Mouse (Mus musculus) midbrain, embryonic 12.5 days (tissue): ENCODE data around the gene Rragd. TPM values are rescaled to one million over a fixed set of nuclear protein-coding genes. Genes with fewer than 3 reads are reported as not detected.
"Not testable (repeated sequence)": the region's sequence is repeated elsewhere in the genome, so short reads cannot be mapped to it uniquely, and the experiment has no call there.

Experiments used
- ATAC-seq: fragments of 200-750 bp; cut with Nextera tagmentation; 2 replicates; pipeline ENCODE4 v1.8.0; 2017; ENCODE audit warnings: low read depth, moderate TSS enrichment, moderate library complexity; ENCODE audit not compliant: low FRiP score
- H3K27ac ChIP-seq: fragments of 300-500 bp; sonication (generic); replicated peaks from 2 replicates; pipeline ENCODE4 v1.5.1; 2016; ENCODE audit warnings: mild to moderate bottlenecking
- H3K27me3 ChIP-seq: fragments of 300-500 bp; sonication (generic); 2 replicates; pipeline ENCODE4 v1.6.1; 2016; ENCODE audit warnings: mild to moderate bottlenecking
- H3K36me3 ChIP-seq: fragments of 300-500 bp; sonication (generic); 2 replicates; pipeline ENCODE4 v1.6.1; 2016
- H3K4me1 ChIP-seq: fragments of 300-500 bp; sonication (generic); 2 replicates; pipeline ENCODE4 v1.6.1; 2016
- H3K4me2 ChIP-seq: fragments of 300-500 bp; sonication (generic); replicated peaks from 2 replicates; pipeline ENCODE4 v1.6.1; 2016; ENCODE audit warnings: mild to moderate bottlenecking, moderate library complexity
- H3K4me3 ChIP-seq: fragments of 300-500 bp; sonication (generic); 2 replicates; pipeline ENCODE4 v1.5.1; 2016; ENCODE audit warnings: mild to moderate bottlenecking
- H3K9ac ChIP-seq: fragments of 300-500 bp; sonication (generic); replicated peaks from 2 replicates; pipeline ENCODE4 v1.6.1; 2016; ENCODE audit warnings: mild to moderate bottlenecking, moderate library complexity
- H3K9me3 ChIP-seq: fragments of 300-500 bp; sonication (generic); 2 replicates; pipeline ENCODE4 v1.6.1; 2016; ENCODE audit warnings: mild to moderate bottlenecking
- WGBS: fragments of 180-500 bp; shearing (Covaris S2); methylation state at CpG from one replicate; pipeline ENCODE4 v1.1.7; 2016; 5-methylcytosine and 5-hydroxymethylcytosine counted together
- polyA plus RNA-seq: library from polyadenylated mRNA; unstranded; fragments of >200 nt; fragmentation: Nextera tagmentation; extraction: Ambion mirVana; gene quantifications from 2 replicates; pipeline ENCODE4 v1.2.1, GENCODE M21; 2016

The Rragd gene
- polyA plus RNA-seq, 1 experiment from 2014 or later = 38.3 TPM

DNA sequence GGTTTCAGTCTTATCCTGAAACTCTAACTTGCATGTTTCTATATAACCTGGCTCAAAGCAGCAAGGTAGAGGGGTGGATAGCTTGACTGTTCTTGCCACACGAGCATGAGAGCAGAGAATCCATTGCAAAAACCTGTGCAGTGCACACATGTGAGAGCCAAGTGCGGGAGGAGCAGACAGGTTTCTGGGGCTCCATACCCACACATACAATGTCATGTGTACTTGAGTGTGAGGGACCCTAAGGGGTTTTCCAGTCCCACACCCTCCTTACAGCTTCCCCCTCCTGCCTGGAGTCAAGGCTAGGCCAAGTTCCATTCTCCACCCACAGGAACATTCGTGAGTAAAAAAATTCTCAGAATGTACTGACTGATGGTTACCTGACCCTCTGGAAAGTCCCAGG lies 21.4 kb upstream of the Rragd start:
- 87% methylated on average over 3 of the region's 3 CpGs for WGBS
- Histone ChIP-seq H3K4me2 (no peak overlapping the region), H3K4me3 (no peak overlapping the region), H3K36me3 (no peaks in the 10 kb centered on the region), H3K9ac (no peak overlapping the region), H3K9me3 (no peaks in the 10 kb centered on the region), H3K27ac (no peak overlapping the region), H3K27me3 (no peaks in the 10 kb centered on the region), H3K4me1 (no peaks in the 10 kb centered on the region)
- ATAC-seq = no peak

DNA sequence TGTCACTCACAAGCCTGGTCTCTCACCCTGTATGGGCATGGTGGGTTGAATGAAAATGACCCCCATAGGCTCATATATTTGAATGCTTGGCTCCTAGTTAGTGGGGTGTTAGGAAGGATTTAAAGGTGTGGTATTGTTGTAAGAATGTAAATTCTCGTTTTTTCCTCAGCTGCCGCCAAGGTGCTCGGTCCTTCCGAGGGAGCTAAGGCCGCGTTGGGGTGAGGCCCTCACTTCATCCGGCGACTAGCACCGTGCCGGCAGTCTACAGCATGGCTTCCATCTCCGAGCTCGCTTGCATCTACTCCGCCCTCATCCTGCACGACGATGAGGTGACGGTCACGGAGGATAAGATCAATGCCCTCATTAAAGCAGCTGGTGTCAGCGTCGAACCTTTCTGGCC lies 18.2 kb upstream of the Rragd start:
- not testable (repeated sequence) for ATAC-seq, H3K36me3 ChIP-seq, H3K4me3 ChIP-seq, H3K9ac ChIP-seq, H3K9me3 ChIP-seq, H3K27ac ChIP-seq, H3K27me3 ChIP-seq, H3K4me2 ChIP-seq, H3K4me1 ChIP-seq
- 88% methylated on average over 19 of the region's 19 CpGs for WGBS

DNA sequence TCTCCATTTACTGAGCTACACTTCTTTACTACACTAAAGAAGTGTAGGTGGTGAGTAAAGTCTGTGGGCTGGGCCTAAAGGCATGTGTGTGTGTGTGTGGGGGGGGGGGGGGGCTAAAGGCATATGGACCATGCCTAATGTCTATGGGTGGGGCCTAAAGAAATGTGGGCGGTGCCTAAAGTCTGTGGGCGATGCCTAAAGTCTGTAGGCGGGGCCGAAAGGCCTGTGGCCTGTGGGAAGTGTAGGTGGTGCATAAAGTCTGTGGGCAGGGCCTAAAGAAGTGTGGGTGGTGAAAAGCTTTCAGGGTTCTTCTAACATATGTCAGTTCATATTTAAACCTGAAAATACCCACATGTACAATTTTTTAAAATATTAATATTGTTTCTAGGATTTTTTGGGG lies 5.5 kb upstream of the Rragd start:
- Histone ChIP-seq H3K9ac (no peak overlapping the region), H3K4me1 (peaks cover 4% of the 10 kb centered on the region; the same call in 1 of the 2 replicates), H3K4me2 (no peak overlapping the region), H3K9me3 (peaks cover 10% of the 10 kb centered on the region), H3K36me3 (no peaks in the 10 kb centered on the region), H3K4me3 (no peak overlapping the region), H3K27ac (no peak overlapping the region), H3K27me3 (peaks cover 12% of the 10 kb centered on the region; the same call in 1 of the 2 replicates)
- ATAC-seq = no peak
- 92% methylated on average over 4 of the region's 4 CpGs for WGBS

DNA sequence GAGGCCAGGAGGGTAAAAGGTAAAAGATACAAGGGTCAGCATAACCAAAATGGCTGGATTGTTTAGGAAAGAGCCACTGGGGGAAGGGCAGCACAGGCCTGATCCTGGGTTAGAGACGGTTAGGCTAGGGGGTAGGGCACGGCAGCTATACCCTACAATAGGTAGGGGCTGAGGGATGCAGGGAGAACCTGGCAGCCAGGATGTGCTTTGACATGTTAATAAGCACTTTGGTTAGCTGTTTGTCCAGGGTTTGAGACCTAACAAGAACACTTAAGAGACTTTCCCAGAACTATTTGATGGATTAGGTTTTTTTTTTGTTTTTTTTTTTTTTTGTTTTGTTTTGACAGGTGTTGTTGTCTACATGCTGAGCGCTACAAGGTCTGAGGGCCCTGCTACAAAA lies 2.8 kb upstream of the Rragd start:
- ATAC-seq = no peak
- H3K4me1 ChIP-seq = peaks cover 14% of the 10 kb centered on the region
- 76% methylated on average over 3 of the region's 3 CpGs for WGBS
- no peak overlapping the region for H3K4me2 ChIP-seq
- H3K9me3 ChIP-seq = no peaks in the 10 kb centered on the region
- no peak overlapping the region for H3K4me3 ChIP-seq
- no peaks in the 10 kb centered on the region for H3K36me3 ChIP-seq
- no peak overlapping the region for H3K9ac ChIP-seq
- peaks cover 12% of the 10 kb centered on the region; the same call in 1 of the 2 replicates for H3K27me3 ChIP-seq
- H3K27ac ChIP-seq = no peak overlapping the region

DNA sequence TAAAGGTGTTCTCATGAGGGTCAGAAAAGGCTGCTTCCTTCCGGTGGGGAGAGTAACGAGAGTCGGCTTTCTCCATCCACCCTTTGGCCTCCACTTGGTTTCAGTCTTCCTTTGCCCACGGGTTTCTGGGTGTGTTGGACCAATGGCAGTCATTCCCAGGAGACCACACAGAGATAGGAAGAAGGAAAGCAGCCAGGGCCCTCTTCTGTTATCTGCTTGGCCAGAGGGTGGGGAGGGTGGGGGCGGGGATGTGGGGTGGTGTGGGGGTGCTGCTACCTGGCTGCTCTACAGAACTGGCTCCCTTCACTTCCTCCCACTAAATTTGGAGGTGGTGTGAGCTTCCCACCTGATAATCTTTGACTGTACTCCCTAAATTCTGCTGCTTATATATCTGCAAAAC lies 1.2 kb upstream of the Rragd start:
- H3K9me3 ChIP-seq = no peaks in the 10 kb centered on the region
- peaks cover 26% of the 10 kb centered on the region for H3K4me1 ChIP-seq
- H3K9ac ChIP-seq = no peak overlapping the region
- 31% methylated on average over 5 of the region's 5 CpGs for WGBS
- H3K27me3 ChIP-seq = peaks cover 12% of the 10 kb centered on the region; the same call in 1 of the 2 replicates
- ATAC-seq = no peak
- no peaks in the 10 kb centered on the region for H3K36me3 ChIP-seq
- H3K4me2 ChIP-seq = peak overlapping the region; percentile 88
- no peak overlapping the region for H3K27ac ChIP-seq
- H3K4me3 ChIP-seq = no peak overlapping the region

DNA sequence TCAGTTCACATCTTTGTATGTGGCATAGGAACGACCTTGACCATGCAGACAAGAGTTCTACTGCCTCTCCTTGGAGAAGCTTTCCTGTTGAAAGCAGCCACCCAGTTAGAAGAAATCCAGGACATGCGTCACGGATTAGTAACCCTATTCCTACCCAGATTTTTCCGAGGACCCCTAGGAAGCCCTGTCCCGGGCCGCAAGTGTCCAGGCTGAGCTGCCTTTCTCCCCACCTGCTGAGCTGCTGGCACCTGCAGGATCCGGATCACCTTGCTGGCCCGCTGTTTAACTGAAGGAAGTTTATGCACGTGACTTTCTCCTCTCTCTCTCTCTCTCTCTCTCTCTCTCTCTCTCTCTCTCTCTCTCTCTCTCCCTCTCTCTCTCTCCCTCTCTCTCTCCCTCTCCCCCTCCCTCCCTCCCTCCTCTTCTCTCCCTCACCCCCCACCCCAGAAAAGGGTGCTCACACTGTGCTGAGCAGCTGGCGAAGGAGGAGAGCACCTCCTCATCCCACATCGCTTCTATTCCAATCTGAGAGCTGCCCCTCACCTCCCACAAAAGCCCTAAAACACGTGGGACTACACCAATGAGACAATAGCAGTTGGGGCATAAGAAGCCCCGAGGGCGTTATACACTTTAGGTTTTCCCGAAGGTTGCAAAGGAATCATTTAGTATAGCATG lies 659 bp upstream of the Rragd start:
- peak; percentile 53 for ATAC-seq
- 1% methylated on average over 15 of the region's 15 CpGs for WGBS
- no peaks in the 10 kb centered on the region for H3K9me3 ChIP-seq
- peak overlapping the region; percentile 88 for H3K4me2 ChIP-seq
- peak overlapping the region; percentile 94; the same call in 1 of the 2 replicates for H3K9ac ChIP-seq
- peaks cover 29% of the 10 kb centered on the region for H3K4me1 ChIP-seq
- H3K4me3 ChIP-seq = peak overlapping the region; percentile 93
- H3K27ac ChIP-seq = peak overlapping the region; percentile 94
- peaks cover 12% of the 10 kb centered on the region; the same call in 1 of the 2 replicates for H3K27me3 ChIP-seq
- no peaks in the 10 kb centered on the region for H3K36me3 ChIP-seq

DNA sequence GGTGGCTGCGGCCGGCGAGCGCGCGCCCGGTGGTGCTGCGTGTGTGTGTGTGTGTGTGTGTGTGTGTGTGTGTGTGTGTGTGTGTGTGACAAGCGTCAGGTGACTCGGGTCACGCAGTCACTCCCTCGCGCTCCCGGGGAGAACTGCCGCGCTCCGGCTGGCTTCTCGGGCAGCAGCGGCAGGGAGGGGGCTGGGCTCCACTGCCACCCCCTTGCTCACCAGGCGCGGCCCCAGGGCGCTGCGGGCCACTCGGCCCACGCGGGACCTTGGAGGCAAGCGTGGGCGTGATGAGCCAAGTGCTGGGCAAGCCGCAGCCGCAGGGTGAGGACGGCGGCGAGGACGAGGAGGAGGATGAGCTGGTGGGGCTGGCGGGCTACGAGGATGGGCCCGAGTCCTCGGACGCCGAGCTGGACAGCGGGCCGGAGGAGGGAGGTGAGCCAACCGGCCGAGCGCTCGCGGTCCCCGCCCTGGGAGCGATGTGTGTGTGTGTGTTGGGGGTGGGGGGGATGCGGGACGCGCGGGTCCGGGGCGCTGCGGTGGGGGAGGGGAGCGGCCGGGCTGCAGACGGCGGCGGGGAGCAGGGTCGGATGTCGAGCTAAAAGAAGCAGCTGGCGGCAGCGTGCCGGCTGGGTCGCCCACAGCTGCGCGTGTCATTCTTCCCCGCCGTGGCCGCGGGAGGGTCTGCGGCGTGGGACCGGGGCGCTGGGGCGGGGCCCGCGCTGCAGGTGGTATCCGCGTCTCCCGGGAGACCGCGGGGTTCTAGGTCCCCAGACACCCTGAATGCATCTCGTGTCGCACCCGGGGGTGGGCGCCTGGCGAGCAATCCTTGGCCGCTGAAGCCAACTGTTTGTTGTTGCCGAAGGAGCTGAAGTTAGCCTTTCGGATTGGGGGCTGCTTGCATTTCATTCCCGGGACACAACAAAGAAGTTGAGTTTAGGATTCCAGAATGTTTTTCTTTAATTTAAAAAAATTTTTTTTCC lies 629 bp downstream of the Rragd start:
- no peaks in the 10 kb centered on the region for H3K9me3 ChIP-seq
- under 1% methylated on average over 67 of the region's 94 CpGs for WGBS
- H3K9ac ChIP-seq = peak overlapping the region; percentile 94
- no peaks in the 10 kb centered on the region for H3K36me3 ChIP-seq
- H3K4me2 ChIP-seq = peak overlapping the region; percentile 88
- H3K27ac ChIP-seq = peak overlapping the region; percentile 94
- peaks cover 29% of the 10 kb centered on the region for H3K4me1 ChIP-seq
- H3K4me3 ChIP-seq = peak overlapping the region; percentile 93
- peaks cover 12% of the 10 kb centered on the region; the same call in 1 of the 2 replicates for H3K27me3 ChIP-seq
- ATAC-seq = peak; percentile 76

DNA sequence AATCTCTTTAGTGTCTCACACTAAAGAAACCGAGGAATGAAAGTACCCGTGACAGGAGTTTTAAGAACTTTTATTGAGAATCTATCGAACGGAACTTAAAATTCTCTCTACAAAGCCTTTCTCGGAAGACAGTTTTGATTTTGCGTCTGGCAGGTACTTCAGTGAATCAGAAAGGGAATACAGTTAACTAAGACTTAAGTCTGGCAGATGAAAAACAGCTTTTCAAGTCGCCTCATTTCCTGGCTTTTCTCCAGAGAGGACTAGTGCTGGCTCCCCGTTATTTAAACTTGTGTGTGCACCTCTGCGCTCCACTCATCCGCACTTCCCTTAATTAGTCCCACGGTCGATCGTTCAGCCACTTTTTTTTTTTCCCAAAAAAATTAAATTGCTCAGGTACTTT lies 1.4 kb downstream of the Rragd start:
- H3K4me2 ChIP-seq = peak overlapping the region; percentile 88
- WGBS = 0% methylated on average over 13 of the region's 13 CpGs

DNA sequence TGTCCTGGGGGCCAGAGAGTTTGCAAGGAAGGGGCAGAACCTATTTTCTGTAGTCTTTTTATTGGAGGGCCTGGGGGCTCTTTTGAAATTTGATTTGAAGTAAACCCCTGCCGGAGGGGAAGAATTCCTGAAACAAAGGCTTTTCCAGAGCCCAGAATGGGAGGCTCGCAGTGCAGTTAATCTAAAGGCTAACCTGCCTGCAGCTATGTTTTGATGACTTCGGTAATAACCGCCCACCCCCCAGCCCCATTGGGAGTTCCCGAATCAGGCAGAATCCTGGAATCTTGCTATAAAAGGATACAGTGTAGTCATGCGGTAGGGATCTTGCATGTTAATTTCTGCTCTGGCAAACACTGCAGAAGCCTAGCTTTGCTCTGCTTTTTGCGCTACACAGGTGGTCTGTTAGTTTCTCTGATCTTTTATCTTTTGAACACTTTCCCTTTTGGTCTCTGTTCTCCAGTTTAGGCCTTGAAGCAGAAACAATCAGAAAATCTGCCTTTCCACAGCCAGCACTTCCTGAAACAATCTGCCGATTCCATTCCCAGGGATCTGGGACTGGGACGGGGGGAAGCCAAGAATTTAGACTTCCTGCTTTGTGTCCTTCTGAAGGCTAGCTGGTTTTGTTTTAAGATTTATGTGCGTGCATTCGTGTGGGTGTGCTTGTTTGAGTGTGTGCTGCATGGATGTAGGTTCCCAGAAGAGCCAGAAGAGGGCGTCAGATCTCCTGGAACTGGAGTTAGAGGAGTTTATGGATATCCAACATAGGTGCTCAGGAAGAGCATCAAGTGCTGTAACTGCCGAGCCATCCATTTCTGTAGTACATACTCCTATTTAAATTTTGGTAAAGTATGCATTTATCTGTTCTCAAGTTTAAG lies 2.2 kb downstream of the Rragd start:
- H3K4me3 ChIP-seq = peak overlapping the region; percentile 93
- H3K9ac ChIP-seq = peak overlapping the region; percentile 94
- WGBS = 6% methylated on average over 13 of the region's 13 CpGs
- peak overlapping the region; percentile 88 for H3K4me2 ChIP-seq
- no peaks in the 10 kb centered on the region for H3K36me3 ChIP-seq
- no peaks in the 10 kb centered on the region for H3K9me3 ChIP-seq
- peak overlapping the region; percentile 94 for H3K27ac ChIP-seq
- peaks cover 29% of the 10 kb centered on the region for H3K4me1 ChIP-seq
- no peak for ATAC-seq
- peaks cover 12% of the 10 kb centered on the region; the same call in 1 of the 2 replicates for H3K27me3 ChIP-seq

More for the DNA sequence above, 1.4 kb downstream of the Rragd start:
- Histone ChIP-seq H3K27ac (peak overlapping the region; percentile 94), H3K4me1 (peaks cover 29% of the 10 kb centered on the region), H3K36me3 (no peaks in the 10 kb centered on the region), H3K27me3 (peaks cover 12% of the 10 kb centered on the region; the same call in 1 of the 2 replicates), H3K9me3 (no peaks in the 10 kb centered on the region), H3K9ac (peak overlapping the region; percentile 94), H3K4me3 (peak overlapping the region; percentile 93)
- no peak for ATAC-seq

DNA sequence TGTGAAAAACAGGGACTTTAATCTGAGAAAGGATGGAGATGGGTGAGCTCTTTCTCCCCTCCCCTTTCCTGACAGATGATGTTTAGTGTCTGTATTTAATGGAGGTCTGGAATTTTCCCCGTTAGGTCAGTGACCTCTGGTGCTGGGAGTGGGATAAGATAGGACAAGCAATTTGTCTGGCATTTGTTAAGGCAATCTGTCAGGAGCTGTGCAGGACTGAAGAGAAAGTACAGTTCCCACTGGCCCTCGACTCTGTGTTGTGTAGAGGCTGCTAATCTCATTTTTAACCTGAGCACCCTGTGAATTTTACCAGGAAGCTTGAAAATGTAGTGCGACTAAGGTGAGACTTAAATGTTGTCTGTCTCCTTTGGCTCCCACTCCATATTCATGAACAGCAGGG lies 2.8 kb downstream of the Rragd start:
- Histone ChIP-seq H3K4me1 (peaks cover 29% of the 10 kb centered on the region), H3K9me3 (no peaks in the 10 kb centered on the region), H3K27me3 (peaks cover 11% of the 10 kb centered on the region; the same call in 1 of the 2 replicates), H3K4me2 (peak overlapping the region; percentile 88), H3K27ac (peak overlapping the region; percentile 70), H3K4me3 (peak overlapping the region; percentile 93; the same call in 1 of the 2 replicates), H3K9ac (0 out of 2 replicates have a peak overlapping the region, but pooled peaks have one; percentile 17), H3K36me3 (no peaks in the 10 kb centered on the region)
- WGBS = 2% methylated on average over 3 of the region's 3 CpGs
- ATAC-seq = no peak

DNA sequence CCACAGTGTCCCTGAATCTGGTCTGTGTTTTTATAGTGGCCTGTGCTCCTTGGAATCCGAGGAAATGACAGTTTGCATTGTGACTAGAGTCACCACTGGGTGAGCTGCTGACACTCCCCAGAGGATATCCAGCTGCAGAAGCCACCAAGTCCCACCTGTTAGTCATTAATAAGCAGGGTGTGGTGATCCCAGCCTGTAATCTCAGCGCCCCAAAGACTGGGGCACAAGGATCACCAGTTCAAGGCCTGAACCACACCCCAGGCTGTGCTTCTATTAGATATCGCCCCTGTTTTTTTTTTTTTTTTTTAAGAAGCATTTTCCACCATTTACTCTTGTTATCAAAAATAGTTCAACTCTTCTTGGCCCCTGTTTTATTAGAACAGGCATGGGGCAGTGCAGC lies 4.2 kb downstream of the Rragd start:
- Histone ChIP-seq H3K27ac (no peak overlapping the region), H3K9me3 (no peaks in the 10 kb centered on the region), H3K36me3 (no peaks in the 10 kb centered on the region), H3K4me1 (peaks cover 28% of the 10 kb centered on the region), H3K9ac (no peak overlapping the region), H3K27me3 (no peaks in the 10 kb centered on the region), H3K4me2 (no peak overlapping the region), H3K4me3 (no peak overlapping the region)
- WGBS = 70% methylated on average over 3 of the region's 3 CpGs
- ATAC-seq = no peak
